Mouse (Mus musculus) heart, postnatal 4 days (tissue): ENCODE results near the gene Gm14137. TPM values are rescaled to one million over a fixed set of nuclear protein-coding genes. Genes with fewer than 3 reads are reported as not detected.

Experiments used
- total RNA-seq, 2 experiments: library from RNA; stranded (reverse); gene quantifications; 2 replicates each; pipeline ENCODE4 v1.2.3; 2021

The Gm14137 gene
- total RNA-seq, 2 experiments from 2014 or later: not detected

Other genes starting within 250 kb of the Gm14137 start
- 10 to 100 TPM; 15.0 to 15.4 TPM for gene Chst14, start 248.0 kb upstream of the Gm14137 start, total RNA-seq
- 10 to 100 TPM; 11.6 to 14.6 TPM for gene Ccdc32, start 145.1 kb upstream of the Gm14137 start, total RNA-seq
- gene Rpusd2, start 139.7 kb upstream of the Gm14137 start, total RNA-seq: 1 to 10 TPM; 6.0 to 7.0 TPM
- gene Knl1, start 127.4 kb upstream of the Gm14137 start, total RNA-seq: 10 to 100 TPM; 21.2 to 21.3 TPM
- 10 to 100 TPM; 16.7 to 18.4 TPM for gene Rad51, start 61.7 kb upstream of the Gm14137 start, total RNA-seq
- 10 to 100 TPM; 16.2 to 18.9 TPM for gene Rmdn3, start 17.5 kb upstream of the Gm14137 start, total RNA-seq
- gene Gchfr, start 6.7 kb upstream of the Gm14137 start, total RNA-seq: 1 to 10 TPM; 2.2 to 2.3 TPM
- 10 to 100 TPM; 18.8 to 22.3 TPM for gene Zfyve19, start 34.1 kb downstream of the Gm14137 start, total RNA-seq
- gene Dnajc17, start 34.3 kb downstream of the Gm14137 start, total RNA-seq: 10 to 100 TPM; 12.1 to 13.2 TPM
- not detected for gene Ppp1r14d, start 55.4 kb downstream of the Gm14137 start, total RNA-seq
- gene Spint1, start 62.9 kb downstream of the Gm14137 start, total RNA-seq: not detected
- gene Rhov, start 96.8 kb downstream of the Gm14137 start, total RNA-seq: not detected
- 10 to 100 TPM; 13.9 to 14.0 TPM for gene Vps18, start 114.2 kb downstream of the Gm14137 start, total RNA-seq
- 10 to 100 TPM; 19.7 to 20.8 TPM for gene Dll4, start 151.3 kb downstream of the Gm14137 start, total RNA-seq
- gene Chac1, start 176.7 kb downstream of the Gm14137 start, total RNA-seq: under 1 TPM; 0.43 to 0.81 TPM